Mouse (Mus musculus) NIH3T3 (cell line): ENCODE results near the gene Lpar1.

Source experiments
- DNase-seq: peaks from one replicate; pipeline ENCODE4 v3.0.0-alpha.2; 2012; ENCODE audit warnings: low read depth

Lpar1 gene

DNA sequence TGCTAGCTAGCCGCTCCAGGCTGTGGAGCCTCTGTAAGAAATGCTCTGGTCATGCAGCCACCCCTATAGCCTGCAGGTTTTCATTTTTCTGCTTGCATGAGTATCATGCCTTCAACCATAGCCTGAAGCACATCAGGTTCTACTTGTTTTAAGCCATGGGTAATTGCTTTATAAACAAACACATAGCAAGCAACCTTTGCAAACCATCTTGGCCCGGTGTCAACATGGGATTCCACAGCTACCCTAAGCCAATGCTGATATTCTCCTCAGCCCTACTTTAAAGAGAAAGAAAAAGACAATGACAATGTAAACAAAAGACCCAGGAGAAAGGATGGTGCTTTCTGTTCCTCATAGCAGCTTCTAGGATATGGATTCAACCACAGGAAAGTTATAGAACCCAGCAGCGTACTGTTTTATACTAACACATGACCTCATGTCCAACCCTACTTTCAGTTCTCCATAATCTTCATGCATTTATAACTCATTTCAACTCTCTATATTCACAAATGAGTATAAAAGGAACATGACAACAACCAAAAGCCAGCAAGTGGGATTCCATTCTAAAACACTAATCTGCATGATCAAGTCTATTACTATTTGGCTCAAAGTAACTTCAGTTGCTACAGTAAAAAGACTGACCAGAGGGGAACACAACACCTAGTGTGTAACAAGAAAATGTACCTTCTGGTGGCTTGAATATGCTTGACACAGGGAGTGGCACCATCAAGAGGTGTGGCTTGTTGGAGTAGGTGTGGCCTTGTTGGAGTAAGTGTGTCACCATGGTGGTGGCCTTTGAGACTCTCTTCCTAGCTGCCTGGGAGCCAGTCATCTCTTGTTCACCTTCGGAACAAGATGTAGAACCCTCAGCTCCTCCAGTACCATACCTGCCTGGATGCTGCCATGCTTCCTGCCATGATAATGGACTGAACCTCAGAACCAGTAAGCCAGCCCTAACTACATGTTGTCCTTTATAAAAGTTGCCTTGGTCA lies 46.9 kb downstream of the Lpar1 start:
- DNase-seq, result peak; percentile 62

DNA sequence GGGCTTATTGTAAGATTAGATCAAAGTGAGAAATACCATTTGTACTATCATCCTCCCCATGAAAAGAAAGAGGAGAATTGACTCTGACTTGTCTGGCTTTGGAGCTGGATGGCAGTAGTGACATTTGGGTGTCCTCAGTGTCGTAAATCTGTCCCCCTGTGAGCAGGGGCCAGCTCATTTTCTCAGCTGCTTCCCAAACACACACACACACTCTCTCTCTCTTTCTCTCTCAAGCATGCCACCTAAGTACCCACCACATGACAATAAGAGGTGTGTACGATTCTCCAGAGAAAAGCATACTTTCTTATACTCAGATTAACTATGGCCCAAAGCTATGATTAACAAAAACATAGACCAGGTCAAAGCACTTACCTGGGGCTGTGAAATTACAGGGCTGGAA lies 49.4 kb downstream of the Lpar1 start:
- DNase-seq, result no peak

DNA sequence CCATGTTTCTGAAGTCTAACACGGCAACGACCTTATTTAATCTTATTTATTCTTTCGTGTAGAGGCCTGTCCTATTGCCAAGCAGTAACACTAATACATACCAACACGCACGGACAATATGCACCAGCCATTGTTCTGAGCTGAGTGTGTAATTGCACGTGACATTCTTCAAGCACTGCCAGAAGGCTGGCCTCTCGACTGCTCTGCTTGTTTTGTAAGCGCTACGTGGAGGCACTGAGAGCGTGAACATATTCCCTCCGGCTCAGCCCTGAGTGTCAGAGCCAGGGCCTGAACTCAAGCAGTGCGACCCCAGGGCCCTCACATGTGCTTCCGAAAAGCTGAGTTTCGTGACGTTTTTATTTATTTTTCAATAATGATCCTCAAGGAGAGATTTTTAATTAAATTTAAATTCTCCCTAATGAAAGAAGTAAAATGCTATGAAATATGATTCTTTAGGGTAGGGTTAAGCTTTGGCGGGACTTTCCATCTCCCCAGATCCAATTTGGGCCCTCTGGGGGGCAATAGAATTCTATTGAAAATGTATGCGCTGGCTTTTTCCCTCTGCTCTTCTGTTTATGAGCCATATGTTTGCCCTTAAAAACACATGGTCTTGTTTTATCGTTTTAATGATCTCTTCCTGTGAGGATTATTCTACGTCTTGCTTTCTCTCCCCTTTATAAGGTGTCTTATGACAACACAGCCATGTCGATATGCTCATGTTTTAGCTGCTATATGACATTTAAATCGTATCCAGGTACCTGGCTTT lies 52.5 kb downstream of the Lpar1 start:
- DNase-seq, result no peak

DNA sequence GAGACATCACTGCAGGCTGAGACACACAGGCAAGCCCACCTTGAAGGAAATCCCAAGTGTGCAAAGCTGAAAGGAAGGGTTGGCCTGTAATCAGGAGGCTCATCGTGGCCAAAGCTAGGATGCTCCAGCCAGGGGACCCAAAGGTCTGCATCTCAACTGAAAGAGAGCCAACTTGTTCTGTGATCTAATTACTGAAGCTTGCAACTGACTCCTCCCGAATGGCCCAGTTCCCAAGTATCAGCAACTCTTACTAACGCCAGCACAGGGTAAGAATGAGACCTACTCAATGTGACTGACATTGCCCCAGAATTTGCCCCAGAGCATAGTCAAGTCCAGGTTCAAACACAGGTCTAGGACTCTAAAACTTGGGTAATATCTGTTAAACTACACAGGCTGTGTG lies 53.9 kb downstream of the Lpar1 start:
- peak; percentile 65 for DNase-seq

DNA sequence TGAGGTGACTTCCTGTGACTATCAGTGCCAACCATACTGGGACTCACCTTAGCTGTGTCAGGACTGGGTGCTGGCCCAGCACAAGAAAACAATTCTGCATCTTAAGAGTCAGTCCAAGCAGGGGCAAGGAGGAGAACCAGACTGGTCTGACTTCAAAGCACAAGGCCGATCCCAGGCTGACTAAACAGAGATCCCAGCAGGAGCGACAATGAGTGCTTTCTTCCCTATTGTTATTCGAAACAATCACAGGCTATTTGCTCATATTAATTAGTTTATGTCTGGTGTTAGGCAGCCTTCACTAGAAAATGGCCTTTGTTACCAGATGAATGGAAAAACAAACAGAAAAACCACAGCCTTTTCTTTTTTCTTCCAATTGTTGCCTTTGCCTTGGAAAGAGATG lies 54.5 kb downstream of the Lpar1 start:
- no peak for DNase-seq

DNA sequence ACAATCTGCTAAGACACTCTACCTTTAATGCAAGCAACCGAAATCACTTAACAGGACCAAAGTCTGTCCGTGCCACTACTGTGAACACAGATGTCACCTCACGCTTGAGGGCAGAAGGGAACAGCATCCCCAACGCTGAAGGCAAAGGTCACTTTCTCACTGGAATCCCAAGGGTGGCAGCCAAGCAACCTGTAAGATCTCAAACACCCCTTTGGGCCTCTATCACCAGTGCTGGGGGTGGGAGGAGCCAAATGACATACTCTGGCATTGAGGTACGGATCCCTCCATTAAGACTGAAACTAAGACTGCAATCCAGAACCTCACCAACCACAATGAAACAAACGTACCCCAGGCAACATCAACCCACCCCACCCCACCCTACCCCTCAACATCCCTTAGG lies 55.0 kb downstream of the Lpar1 start:
- DNase-seq, result no peak

DNA sequence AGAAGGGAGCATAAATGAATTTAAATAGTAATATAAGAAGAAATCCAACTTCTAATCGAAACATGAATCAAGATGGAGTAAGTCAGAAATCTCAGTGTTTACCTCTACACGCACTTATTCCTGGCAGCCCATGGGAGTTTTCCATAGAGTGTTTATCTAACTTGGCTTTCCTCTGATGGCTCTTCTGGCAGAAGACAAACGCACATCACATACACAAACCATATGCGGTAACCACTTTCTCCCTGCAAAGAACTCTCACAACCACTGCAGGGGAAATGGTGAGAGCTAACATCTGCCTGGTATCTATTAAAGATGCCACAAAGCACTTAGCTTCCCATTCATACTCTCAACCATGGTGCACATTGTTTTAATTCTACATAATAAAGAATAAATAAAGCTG lies 56.4 kb downstream of the Lpar1 start:
- peak; percentile 71 for DNase-seq

DNA sequence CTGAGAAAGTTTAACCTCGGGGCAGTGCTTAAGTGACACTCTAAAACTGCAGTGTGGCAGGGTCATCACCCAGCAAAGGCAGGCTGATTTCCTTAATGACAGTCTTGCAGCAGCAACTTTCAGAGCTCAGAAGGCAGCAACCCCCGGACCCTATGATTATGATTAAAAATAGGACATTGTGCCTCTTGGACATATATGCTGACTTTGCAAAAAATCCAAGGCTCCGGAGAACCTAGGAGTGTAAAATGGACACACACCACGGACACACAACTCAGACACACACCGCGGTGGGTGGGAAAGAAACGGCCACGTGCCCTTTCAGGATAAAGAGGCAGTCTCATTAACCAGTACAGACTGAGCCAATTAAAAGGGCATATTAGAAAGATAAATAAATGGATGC lies 57.0 kb downstream of the Lpar1 start:
- no peak for DNase-seq

DNA sequence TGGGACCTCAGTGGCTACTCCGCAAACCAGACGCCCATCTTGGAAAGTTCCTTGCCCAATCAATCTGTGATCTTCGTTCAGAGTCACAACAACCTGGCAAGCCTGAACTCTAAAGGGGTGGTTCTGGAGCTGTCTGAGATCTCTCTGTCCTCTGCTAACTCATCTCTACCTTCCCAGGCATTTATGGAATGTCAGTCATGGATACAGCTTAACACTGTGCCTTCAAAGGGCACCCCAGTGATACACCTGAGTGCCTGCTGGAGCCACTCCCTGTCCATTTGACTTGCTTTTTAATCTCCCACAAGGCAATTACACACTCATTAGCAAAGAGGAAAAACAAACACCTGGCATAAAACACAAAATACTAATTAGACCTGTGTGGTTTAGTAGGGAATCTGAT lies 62.0 kb downstream of the Lpar1 start:
- DNase-seq, result no peak

DNA sequence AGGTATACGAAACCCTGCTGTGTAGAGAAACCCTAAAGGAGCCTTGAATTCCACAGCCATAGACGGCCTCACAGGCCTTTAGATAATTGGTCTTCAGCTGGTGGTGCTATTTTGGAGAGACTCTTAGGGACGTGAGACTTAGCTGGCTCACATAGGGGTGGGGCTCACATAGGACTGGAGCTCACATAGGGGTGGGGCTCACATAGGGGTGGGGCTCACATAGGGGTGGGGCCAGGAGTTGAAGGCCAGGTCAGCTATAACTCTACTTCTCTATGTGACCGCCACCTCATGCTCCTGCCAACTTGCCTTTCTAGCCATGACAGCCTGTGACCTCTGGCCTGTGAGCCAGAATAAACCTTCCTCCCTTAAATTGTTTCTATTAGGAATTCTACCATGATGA lies 63.3 kb downstream of the Lpar1 start:
- DNase-seq, result no peak

DNA sequence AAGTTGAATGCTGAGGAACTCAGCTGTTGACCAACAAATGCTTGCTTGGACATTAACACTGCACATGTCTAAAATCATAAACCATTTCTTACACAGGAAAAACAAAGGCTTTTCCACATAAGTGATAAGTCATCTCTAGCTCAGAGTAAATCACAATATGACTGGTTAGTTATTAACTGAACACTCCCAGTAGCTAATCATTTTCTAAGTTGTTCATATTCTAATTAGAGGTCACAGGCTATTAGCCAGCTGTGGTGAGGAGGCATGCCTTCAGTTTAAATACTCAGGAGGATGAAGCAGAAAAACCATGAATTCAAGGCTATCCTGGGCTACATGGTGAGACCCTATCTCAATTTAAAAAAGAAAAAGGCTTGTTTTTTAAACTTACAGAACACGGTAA lies 75.1 kb downstream of the Lpar1 start:
- no peak for DNase-seq

DNA sequence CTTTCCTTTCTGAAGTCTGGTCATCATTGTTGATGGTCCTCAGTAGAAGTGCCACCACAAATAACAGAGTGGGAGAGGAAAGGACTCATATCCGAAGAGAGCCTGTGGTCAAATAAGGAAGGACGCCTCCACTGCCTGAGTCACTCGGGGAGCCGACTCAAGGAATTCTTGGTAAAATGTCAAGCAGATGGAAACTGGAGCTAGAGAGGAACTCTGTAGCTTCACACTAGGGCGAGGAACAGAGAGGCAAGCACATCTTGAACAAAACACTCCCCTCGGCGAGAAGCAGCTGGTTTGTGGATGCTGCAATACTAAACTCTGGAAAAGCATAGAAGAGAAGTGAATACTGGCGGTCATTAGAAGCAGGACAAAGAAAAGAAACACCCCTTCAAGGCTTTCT lies 76.0 kb downstream of the Lpar1 start:
- DNase-seq, result peak; percentile 70

DNA sequence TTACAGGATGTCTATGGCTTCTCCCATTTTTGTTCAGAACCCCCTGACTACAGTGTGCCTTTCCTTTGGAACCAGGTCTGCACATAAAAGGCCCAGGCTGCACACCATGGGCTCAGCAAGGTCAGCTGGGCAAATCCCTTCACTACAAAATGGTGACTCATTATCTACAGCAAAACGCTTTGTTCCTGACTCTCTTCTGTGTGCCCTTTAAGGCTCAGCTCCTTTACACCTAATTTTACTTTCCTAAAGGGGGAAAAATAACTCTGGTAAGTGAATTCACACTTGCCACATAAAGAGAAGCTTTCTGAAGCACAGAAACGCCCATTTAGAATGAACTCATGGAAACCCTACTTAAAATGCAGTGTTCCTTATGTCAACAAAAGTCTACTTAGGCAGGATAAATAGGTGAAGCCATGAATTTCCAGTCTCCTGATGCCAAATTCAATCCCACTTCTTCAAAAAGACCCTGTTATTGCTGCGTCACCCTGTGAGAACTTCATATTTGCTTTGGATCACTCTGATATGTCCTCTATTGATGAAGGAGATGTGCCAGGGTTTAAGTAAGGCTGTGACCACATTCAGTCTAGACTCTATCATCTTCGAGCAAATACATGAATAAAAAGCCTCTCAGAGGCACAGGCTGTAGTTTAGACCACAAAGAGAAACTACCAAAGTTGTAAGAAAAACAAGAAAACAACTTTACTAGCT lies 82.3 kb downstream of the Lpar1 start:
- DNase-seq, result no peak

DNA sequence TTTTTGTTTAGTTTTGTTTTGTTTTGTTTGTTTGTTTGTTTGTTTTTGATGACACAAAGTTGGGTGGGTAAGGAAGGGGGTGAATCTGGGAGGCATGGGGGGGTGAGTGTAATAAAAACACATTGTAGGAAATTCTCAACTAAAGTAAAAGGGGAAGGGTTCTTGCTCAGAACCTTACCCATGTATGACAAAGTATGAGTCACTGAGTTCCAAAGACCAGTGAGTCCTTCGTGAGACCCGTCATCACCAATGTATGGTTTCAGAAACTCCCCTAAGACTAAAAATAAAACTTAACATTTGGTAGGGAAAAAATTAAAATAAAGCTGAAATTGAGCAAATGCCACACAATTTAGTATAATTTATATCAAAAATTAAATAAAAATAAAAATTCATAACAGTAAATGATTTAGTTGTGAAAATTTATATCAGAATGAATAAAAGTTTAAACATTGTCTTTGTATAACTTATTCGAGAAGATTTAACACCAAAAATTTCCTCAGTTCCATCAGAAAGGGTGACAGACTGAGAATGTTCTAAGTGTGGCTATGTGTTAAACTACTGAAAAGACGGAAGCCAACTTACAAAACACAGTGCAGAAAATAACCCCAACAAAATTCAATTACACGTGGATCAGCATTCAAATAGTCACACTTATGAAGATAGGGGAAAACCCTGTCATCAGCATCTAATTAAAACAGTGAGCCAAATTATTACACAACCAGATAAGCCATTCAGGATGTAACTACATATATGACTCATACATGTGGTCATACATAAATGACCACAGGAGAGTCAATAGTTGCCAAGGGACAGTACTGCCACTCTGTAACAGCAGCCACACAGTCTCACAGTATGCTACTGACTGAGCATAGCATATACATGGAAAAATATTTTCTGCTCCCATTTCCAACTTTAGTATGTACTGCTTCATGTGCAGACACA lies 83.8 kb downstream of the Lpar1 start:
- DNase-seq, result peak; percentile 41

DNA sequence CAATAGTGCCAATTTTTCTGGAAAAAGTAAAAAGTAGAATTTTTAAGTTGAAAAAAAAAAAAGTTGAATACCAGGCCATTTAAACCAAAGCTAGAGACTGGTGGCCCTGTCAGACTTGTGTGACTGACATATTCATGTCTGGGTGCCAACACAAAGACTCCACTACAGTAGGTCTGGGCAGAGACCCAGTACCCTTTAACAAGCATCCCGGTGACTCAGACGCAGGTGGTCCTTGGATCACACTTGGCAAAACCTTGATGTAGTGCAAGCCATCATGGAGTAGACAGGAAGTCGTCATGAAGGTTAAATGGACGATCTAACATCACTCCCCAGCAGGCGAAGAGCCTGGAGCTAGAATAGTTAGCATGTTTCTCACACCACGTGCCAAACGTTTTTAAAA lies 84.7 kb downstream of the Lpar1 start:
- DNase-seq, result peak; percentile 69

DNA sequence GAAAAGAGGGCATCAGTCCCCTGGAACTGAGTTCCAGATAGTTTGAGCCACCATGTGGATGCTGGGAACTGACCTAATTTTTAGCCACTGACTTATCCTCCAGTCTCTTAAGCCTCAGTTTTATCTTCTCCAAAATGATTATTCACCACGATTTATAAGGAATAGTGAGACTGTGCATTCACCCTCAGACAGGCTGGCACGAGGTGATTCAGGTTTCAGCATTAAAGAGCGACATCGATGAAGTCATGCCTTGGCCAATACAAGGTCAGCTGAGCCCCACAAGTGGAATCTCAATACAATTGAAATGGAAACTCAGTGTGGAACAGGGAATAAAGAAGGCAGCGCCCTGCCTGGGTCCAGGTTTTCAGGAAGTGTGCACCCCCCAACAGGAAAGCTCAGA lies 88.1 kb downstream of the Lpar1 start:
- DNase-seq, result no peak

DNA sequence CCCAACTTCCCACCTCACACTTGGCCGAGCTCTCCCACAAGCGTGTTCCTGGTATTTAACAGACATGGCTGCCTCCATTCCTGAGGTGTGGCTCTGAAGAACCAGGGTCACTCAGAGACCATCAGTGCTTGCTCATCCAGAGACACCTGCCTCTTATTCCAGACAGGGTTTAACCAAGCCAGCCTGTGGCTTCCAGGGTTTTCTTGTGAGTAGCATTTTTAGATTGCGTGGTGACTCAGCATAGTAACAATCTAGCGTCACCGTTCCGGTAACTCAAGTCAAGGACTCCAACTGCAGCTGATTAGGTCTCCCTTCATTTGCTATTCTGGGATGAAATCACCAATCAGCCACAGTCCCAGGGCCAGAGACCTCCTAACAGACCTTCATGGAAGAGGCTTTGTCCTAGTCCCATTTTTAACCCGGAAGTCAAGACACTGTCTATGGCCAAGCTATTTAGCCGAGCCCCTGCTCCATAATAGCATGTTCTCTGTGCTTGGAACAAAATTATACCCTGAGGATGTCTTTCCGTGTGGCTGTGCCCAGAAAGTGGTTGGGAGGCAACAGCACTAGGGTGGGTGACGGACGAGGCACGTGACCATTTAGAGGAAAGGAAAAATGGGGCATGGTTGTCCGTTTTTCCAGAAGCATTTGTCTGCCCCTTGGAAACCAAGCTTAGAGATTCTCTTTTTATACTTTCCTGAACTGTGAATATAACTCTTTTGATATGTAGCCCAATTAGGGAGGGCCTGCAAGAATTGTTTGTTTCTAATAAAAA lies 89.1 kb downstream of the Lpar1 start:
- no peak for DNase-seq

DNA sequence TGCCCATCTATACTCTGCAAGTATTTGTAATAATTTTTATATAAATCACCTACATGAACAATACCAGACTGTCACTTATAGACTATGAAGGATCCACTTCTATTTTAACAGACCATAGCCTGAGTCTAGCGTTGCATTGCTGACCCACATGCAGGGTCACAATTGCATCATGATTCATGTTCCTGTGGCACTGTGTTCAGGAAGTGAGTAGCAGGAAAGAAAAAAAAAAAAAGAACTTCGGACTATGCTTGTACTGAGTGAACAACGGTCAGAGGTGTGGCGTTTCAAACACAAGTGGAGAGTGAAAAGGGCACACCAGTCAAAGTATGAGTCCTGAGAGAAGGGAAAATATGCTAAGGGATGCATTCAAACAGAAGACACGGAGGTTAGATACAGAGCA lies 90.7 kb downstream of the Lpar1 start:
- DNase-seq, result no peak

DNA sequence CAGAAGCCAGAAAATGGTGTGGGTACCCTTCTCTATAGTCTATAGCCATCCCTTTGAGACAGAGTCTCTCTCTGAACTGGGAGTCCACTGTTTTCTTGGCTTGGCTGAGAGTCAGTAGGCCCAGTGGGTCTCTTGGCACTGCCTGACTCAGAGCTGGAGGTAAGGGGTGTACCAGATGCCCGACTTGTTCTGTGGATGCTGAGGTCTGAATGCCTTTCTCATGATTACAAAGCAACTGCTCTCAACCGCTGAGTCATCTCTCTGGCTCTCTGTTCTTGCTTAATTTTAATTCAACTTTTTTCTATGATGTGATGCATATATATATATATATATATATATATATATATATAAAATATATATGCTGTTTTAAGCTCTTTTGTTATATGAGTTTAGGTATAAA lies 91.1 kb downstream of the Lpar1 start:
- peak; percentile 78 for DNase-seq

DNA sequence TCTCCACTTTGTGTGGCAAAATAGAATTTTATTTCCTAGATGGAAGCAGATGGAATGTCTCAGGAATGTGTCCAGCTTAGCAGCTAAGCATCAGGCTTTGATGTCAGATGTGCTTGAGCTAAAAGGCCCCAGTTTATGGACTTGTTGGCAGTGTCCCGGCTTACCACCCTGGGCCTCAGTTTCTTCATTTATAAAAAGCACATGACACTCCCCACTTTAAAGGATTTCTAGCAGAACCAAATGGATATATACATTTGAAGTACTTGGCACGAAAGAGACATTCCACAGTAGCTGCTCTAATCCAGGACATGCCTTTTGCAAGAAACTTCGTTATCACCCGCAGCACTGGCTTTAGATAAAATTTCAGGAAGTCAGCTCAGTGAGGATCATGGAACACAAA lies 100.4 kb downstream of the Lpar1 start:
- DNase-seq, result no peak

DNA sequence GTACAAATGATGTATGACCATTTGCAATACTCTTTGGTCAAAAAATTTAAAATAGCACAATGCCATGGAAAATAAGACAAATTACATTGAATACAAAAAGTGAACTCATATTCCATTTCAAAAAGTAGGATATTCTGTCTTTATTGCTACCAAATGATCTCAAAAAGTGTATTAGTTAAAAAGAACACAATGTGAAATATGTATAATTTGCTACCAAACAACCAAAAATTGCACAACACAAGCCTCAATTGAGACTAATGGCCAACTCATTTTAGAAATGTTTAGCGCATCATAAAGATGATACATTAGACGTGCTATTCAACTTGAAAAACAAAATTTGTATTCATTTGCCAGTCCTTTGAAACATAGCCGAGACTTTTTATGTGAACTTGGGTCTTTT lies 104.9 kb downstream of the Lpar1 start:
- no peak for DNase-seq
